Mouse (Mus musculus): ENCODE data around the gene Rrp9. TPM values are rescaled to one million over a fixed set of nuclear protein-coding genes. Genes with fewer than 3 reads are reported as not detected.

Gene Rrp9
- polyA plus RNA-seq, 1 experiment from 2014 or later: 14.5 TPM

- Histone ChIP-seq H3K9ac (replicated peaks) (no peak overlapping the region), H3K4me2 (ENCODE audit: low read depth, low read length) (peak overlapping the region; percentile 35), H3K27me3 (ENCODE audit: insufficient read depth, low read length) (peaks cover 13% of the 10 kb centered on the region; the same call in 1 of the 2 replicates), H3K36me3 (replicated peaks; ENCODE audit: insufficient read depth, low read length) (no peaks in the 10 kb centered on the region), H3K4me3 (ENCODE audit: low read depth, low read length) (no peak overlapping the region), H3K4me1 (ENCODE audit: insufficient read depth) (peaks cover 54% of the 10 kb centered on the region), H3K9me3 (ENCODE audit: low read length) (no peaks in the 10 kb centered on the region), H3K27ac (ENCODE audit: low read depth) (no peak overlapping the region)
- DNase-seq: peak; percentile 69
- no peak for ATAC-seq
- no peak for TF ChIP-seq EP300 (IDR thresholded peaks at IDR 0.05; ENCODE audit: low read depth)
- no peak for TF ChIP-seq CTCF (IDR thresholded peaks at IDR 0.05; ENCODE audit: low read depth)
- WGBS (ENCODE audit: insufficient replicate concordance): 47% methylated on average over 9 of the region's 9 CpGs
Measured at GRCm38 (mm10) chr9:106450661-106451060, 25.1 kb upstream of the Rrp9 start.

- Histone ChIP-seq H3K4me2 (ENCODE audit: low read depth, low read length) (peak overlapping the region; percentile 35; the same call in 1 of the 2 replicates), H3K36me3 (replicated peaks; ENCODE audit: insufficient read depth, low read length) (no peaks in the 10 kb centered on the region), H3K9ac (replicated peaks) (no peak overlapping the region), H3K9me3 (ENCODE audit: low read length) (no peaks in the 10 kb centered on the region), H3K27me3 (ENCODE audit: insufficient read depth, low read length) (peaks cover 13% of the 10 kb centered on the region; the same call in 1 of the 2 replicates), H3K27ac (ENCODE audit: low read depth) (no peak overlapping the region), H3K4me1 (ENCODE audit: insufficient read depth) (peaks cover 50% of the 10 kb centered on the region), H3K4me3 (ENCODE audit: low read depth, low read length) (no peak overlapping the region)
- DNase-seq (no peak), ATAC-seq (no peak)
- no peak for TF ChIP-seq CTCF (IDR thresholded peaks at IDR 0.05; ENCODE audit: low read depth)
- no peak for TF ChIP-seq EP300 (IDR thresholded peaks at IDR 0.05; ENCODE audit: low read depth)
- WGBS (ENCODE audit: insufficient replicate concordance): 72% methylated on average over 11 of the region's 11 CpGs
Measured at GRCm38 (mm10) chr9:106451298-106451697, 24.5 kb upstream of the Rrp9 start.

GRCm38 (mm10) chr9:106451899-106452298 is 23.9 kb upstream of the Rrp9 start:
- H3K4me1 ChIP-seq (ENCODE audit: insufficient read depth): peaks cover 45% of the 10 kb centered on the region
- no peak for DNase-seq
- WGBS (ENCODE audit: insufficient replicate concordance): 54% methylated on average over 2 of the region's 2 CpGs

DNA sequence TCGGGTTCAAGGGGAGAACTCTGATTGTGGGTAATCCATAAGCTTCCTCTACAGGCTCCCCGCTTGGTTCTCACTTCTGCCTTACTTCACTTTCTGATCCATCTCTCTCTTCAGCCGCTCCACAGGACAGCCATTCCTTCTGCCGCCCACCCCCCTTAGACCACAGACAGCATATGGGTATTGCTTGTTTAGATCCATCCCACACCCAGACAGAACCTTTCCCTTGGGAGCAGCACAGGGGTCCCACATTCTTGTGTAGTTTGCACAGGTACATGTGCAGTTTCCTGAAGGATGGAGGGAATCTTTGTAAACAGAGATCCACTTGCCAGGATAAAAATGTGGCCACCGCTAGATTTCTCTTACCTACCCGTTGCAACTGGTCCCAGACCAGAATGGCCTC is 23.4 kb upstream of the Rrp9 start:
- H3K36me3 ChIP-seq (replicated peaks; ENCODE audit: insufficient read depth, low read length): no peaks in the 10 kb centered on the region
- H3K9me3 ChIP-seq (ENCODE audit: low read length): no peaks in the 10 kb centered on the region
- H3K4me3 ChIP-seq (ENCODE audit: low read depth, low read length): no peak overlapping the region
- ATAC-seq (no peak), DNase-seq (no peak)
- WGBS (ENCODE audit: insufficient replicate concordance): 57% methylated on average over 6 of the region's 6 CpGs
- TF ChIP-seq CTCF (IDR thresholded peaks at IDR 0.05; ENCODE audit: low read depth) (no peak), EP300 (IDR thresholded peaks at IDR 0.05; ENCODE audit: low read depth) (no peak)
- H3K4me2 ChIP-seq (ENCODE audit: low read depth, low read length): no peak overlapping the region
- H3K27ac ChIP-seq (ENCODE audit: low read depth): no peak overlapping the region; the same call in 1 of the 2 replicates
- H3K9ac ChIP-seq (replicated peaks): no peak overlapping the region
- H3K4me1 ChIP-seq (ENCODE audit: insufficient read depth): peaks cover 40% of the 10 kb centered on the region
- H3K27me3 ChIP-seq (ENCODE audit: insufficient read depth, low read length): peaks cover 13% of the 10 kb centered on the region; the same call in 1 of the 2 replicates

More at GRCm38 (mm10) chr9:106451899-106452298, 23.9 kb upstream of the Rrp9 start:
- H3K9ac ChIP-seq (replicated peaks): no peak overlapping the region
- no peak overlapping the region for H3K4me2 ChIP-seq (ENCODE audit: low read depth, low read length)
- no peaks in the 10 kb centered on the region for H3K36me3 ChIP-seq (replicated peaks; ENCODE audit: insufficient read depth, low read length)
- no peak for TF ChIP-seq CTCF (IDR thresholded peaks at IDR 0.05; ENCODE audit: low read depth)
- TF ChIP-seq EP300 (IDR thresholded peaks at IDR 0.05; ENCODE audit: low read depth): no peak
- no peak overlapping the region for H3K27ac ChIP-seq (ENCODE audit: low read depth)
- H3K9me3 ChIP-seq (ENCODE audit: low read length): no peaks in the 10 kb centered on the region
- H3K4me3 ChIP-seq (ENCODE audit: low read depth, low read length): no peak overlapping the region
- ATAC-seq: no peak
- H3K27me3 ChIP-seq (ENCODE audit: insufficient read depth, low read length): peaks cover 13% of the 10 kb centered on the region; the same call in 1 of the 2 replicates

DNA sequence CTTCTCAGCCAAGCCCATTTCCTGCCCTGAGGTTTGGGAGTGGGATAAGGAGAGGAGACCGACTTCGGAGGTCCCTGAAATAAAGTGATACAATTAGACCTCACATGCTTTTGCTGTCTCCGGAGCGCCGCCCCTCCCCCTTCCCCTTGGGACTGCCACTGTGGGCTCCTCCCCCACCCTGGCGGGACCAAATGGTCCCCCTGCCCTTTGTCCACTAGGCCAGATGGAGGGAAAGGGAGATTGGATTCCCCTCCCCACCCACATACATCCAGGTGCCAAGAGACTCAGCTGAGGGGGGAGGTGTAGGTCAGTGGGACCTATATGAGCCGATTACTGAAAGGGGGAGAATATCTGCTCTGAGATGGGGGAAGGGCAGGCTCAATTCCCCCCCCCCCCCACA is 22.9 kb upstream of the Rrp9 start:
- no peak; the same call in 1 of the 2 replicates for ATAC-seq
- Histone ChIP-seq H3K27ac (ENCODE audit: low read depth) (peak overlapping the region; percentile 66; the same call in 1 of the 2 replicates), H3K4me2 (ENCODE audit: low read depth, low read length) (peak overlapping the region; percentile 75), H3K27me3 (ENCODE audit: insufficient read depth, low read length) (peaks cover 13% of the 10 kb centered on the region; the same call in 1 of the 2 replicates), H3K9me3 (ENCODE audit: low read length) (no peaks in the 10 kb centered on the region), H3K36me3 (replicated peaks; ENCODE audit: insufficient read depth, low read length) (no peaks in the 10 kb centered on the region), H3K9ac (replicated peaks) (peak overlapping the region; percentile 23), H3K4me3 (ENCODE audit: low read depth, low read length) (peak overlapping the region; percentile 67), H3K4me1 (ENCODE audit: insufficient read depth) (peaks cover 36% of the 10 kb centered on the region)
- DNase-seq: peak; percentile 57
- 23% methylated on average over 7 of the region's 7 CpGs for WGBS (ENCODE audit: insufficient replicate concordance)
- no peak for TF ChIP-seq CTCF (IDR thresholded peaks at IDR 0.05; ENCODE audit: low read depth)

DNA sequence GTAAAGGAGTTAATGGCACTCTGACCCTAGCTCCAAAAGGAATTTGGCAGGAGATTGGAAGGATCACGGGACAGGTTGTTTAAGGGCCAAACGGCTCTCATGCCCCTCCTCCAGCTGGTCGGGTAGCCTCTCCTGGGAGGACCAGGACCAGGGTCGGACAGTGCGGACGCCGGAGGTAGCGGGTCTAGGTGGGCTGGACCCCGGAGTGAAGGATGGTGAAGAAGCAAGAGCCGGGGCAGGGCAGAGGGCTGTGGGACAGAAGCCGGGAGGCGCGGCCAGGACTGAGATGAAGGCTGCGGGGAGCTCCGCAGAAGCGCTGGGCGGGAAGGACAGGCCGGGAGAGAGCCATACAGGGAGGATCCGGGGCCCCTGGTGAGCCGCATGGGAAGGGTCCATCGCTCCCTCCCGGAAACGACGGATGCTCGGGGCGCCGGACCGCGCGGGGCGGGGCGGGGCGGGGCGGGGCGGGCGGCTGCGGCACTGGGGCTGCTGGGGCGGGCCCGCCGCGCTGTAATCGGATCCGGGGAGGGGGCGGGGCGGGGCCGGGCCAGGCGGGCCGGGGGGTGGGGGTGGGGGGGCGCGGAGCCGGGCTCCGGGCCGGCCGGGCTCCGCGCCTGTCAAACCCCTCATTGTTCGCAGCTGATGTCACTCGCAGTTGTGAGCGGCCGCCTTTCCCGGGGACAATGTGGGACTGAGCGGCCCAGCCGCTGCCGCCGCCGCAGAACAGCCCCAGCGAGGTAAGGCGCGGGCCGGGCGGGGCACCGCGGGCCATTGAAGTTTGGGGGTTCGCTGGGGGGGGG is 22.3 kb upstream of the Rrp9 start, which contains the start of gene Pcbp4:
Gene Pcbp4 (plus strand): TSS at position 21 of the 800 bp plus-strand sequence.
- Histone ChIP-seq H3K4me1 (ENCODE audit: insufficient read depth) (peaks cover 30% of the 10 kb centered on the region), H3K9me3 (ENCODE audit: low read length) (no peaks in the 10 kb centered on the region), H3K4me3 (ENCODE audit: low read depth, low read length) (peak within 1 kb of the TSS; percentile 67), H3K27me3 (ENCODE audit: insufficient read depth, low read length) (peaks cover 13% of the 10 kb centered on the region; the same call in 1 of the 2 replicates), H3K9ac (replicated peaks) (peak within 1 kb of the TSS; percentile 60), H3K36me3 (replicated peaks; ENCODE audit: insufficient read depth, low read length) (no peaks in the 10 kb centered on the region), H3K4me2 (ENCODE audit: low read depth, low read length) (peak within 1 kb of the TSS; percentile 75), H3K27ac (ENCODE audit: low read depth) (peak within 1 kb of the TSS; percentile 66)
- no peak for TF ChIP-seq EP300 (IDR thresholded peaks at IDR 0.05; ENCODE audit: low read depth)
- DNase-seq (peak; percentile 75), ATAC-seq (peak; percentile 78)
- WGBS (ENCODE audit: insufficient replicate concordance): under 1% methylated on average over 32 of the region's 74 CpGs

All from liver, postnatal 0 days (tissue).